Mouse (Mus musculus): ENCODE measurements around the gene Mfsd6.

DNA sequence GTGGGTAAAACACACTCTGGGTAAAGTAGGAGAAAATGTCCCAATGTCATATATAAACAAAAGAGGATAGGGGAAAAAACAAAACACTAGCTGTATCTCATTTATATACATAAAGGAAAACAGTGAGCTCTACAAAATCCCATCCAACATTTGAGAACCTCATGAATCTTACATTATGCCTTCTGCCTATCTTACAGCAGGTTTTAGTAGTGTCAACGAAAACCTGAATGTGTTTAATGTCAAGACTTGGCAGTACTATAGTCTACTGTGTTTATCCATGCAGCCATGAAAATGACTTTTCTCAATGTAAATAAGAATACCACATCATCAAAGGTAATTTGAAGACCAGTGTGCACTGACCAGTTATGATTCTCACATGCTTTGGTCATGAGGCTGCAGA is 57.3 kb downstream of the Mfsd6 start:
- TF ChIP-seq TAL1 (IDR thresholded peaks at IDR 0.05; ENCODE audit: low read length) (no peak), GATA1 (IDR thresholded peaks at IDR 0.05; ENCODE audit: low read length) (no peak)

All from erythroblast, embryonic 14.5 days (primary cell).